Mouse (Mus musculus) monocyte, adult 5-6 weeks (primary cell): ENCODE results near the gene Gtf2a2. TPM values are rescaled to one million over a fixed set of nuclear protein-coding genes. Genes with fewer than 3 reads are reported as not detected.
"Not testable (repeated sequence)": the region's sequence is repeated elsewhere in the genome, so short reads cannot be mapped to it uniquely, and the experiment has no call there.

Source experiments
- ATAC-seq: fragments of 153-309, 156-312 bp; replicated peaks from 2 replicates; pipeline ENCODE4 v1.8.0; 2017; ENCODE audit warnings: mild to moderate bottlenecking; ENCODE audit not compliant: low TSS enrichment, insufficient number of reproducible peaks, severe bottlenecking, poor library complexity, low FRiP score
- total RNA-seq: library from RNA; stranded (forward); fragments of 200-1000, 200-491, 200-594 nt; gene quantifications from 3 replicates; pipeline ENCODE4 v1.2.3, GENCODE M21; 2017

Gtf2a2 gene
- total RNA-seq, 1 experiment from 2014 or later = 156 TPM

DNA sequence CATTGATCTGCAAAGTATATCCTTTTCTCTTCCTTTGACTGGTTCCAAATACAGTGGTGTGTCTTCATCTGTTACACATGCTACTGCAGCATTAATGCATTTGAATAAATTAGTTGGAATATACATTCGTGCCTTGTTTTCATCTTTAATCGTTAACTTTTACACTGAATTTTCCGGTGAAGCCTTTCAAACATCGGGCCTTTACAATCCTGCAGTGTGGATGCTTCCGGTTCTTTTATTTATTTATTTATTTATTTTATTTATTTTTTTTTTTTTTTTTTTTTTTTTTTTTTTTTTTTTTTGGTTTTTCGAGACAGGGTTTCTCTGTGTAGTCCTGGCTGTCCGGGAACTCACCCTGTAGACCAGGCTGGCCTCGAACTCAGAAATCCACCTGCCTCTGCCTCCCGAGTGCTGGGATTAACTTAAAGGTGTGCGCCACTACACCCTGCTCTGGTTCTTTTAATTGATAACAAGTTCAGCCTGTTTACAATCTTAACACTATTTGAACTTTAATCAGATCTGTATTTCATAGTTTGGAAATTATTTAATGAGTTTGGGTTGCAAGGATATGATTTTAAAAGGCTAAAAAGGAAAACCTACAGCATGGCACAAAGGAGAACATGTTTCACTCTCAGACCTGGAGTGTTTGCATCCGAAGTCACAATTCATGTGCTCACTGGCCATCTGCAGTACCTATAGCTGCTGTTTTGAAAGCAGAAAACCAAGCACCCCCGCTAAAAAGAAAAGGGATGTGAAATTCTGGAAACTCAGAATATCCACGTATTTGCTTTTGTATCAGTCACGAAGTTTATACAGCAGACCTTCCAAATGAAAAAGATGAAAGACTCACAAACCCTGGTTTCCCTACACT is 578 bp upstream of the Gtf2a2 start:
- no peak for ATAC-seq

GRCm38 (mm10) chr9:70015632-70016031 is 3.3 kb downstream of the Gtf2a2 start:
- no peak for ATAC-seq

- ATAC-seq = no peak
These were observed 6.5 kb downstream of the Gtf2a2 start for GRCm38 (mm10) chr9:70018879-70019278.

GRCm38 (mm10) chr9:70021610-70022009 is 9.3 kb downstream of the Gtf2a2 start:
- ATAC-seq = no peak

DNA sequence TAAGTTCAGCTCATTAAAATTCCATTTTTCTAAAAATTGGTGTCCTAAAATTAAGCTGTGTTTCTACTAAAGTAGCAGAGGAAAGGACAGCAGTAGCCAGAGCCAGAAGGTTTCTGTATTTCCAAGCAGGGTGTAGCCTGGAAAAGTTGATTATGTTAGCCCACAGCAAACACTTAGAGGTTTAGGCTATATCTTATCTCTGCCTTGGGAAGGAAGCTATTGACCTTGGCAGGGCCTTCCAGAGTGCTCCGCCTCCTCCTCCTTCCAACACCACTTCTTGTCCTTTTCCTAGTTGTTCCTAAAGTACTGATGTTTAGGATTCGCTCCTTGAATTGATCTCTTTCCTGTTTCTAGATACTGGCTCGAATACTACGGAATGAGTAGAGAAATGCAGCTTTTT is 9.7 kb downstream of the Gtf2a2 start:
- no peak for ATAC-seq

DNA sequence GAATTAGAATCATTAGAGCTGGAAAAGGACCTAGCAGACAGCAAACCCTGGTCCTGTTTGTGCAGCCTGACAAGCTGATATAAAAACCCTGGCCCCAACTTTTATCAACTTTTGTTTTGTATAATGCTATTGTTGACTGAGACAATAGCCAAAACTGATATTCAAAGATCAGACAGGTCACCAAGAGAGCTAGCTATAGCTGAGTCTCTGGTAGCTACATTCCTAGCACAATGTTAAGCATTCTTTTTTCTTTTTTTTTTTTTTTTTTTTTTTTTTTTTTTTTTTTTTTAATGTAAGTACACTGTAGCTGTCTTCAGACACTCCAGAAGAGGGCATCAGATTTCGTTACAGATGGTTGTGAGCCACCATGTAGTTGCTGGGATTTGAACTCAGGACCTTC is 11.3 kb downstream of the Gtf2a2 start:
- not testable (repeated sequence) for ATAC-seq

- no peak for ATAC-seq
These were observed 12.3 kb downstream of the Gtf2a2 start for GRCm38 (mm10) chr9:70024648-70025047.

DNA sequence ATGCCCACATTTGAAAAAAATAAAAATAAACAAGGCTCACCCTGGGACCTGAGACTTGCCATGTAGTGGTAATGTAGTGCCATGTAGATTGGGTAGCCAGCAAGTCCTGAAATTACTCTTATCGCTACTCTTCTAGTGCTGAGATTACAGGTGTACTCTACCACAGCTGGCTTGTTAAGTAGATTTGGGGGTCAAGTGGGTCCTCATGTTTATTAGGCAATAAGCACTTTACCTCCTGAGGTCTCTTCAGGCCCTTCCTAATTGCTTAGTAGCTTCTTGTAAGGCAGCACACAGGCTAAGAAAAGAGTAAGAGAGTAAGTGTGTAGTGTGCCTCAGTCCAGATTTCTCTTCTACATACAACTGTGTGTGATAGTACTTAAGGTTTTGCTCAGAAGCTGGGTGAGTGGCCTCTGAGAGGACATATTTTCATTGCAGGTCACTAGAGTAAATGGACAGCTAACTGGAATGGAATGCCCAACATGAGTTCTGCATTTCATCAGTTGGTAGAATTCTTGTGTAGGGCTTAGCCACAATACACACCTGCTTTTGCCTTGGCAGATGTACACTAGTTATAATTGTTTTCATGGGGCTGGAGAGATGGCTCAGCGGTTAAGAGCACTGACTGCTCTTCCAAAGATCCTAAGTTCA is 13.1 kb downstream of the Gtf2a2 start:
- ATAC-seq = no peak

DNA sequence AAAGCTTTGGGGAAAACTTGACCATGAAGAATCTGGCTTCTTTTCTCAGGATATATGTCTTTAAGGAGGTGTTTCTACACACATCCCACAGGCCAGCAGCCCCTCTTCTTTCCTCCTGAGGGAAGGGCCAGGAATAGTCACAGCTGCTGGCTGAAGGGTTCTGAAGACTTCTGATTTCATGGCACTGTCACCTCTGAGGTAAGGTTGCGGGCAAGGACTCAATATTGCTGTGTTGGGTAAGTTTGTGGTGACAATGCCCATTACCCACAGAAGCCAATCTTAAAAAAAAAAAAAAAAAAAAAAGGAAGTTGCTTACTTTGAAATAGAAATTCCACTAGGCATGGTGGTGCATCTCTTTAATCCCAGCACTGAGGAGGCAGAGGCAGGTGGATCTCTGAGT is 19.8 kb downstream of the Gtf2a2 start:
- ATAC-seq = no peak

DNA sequence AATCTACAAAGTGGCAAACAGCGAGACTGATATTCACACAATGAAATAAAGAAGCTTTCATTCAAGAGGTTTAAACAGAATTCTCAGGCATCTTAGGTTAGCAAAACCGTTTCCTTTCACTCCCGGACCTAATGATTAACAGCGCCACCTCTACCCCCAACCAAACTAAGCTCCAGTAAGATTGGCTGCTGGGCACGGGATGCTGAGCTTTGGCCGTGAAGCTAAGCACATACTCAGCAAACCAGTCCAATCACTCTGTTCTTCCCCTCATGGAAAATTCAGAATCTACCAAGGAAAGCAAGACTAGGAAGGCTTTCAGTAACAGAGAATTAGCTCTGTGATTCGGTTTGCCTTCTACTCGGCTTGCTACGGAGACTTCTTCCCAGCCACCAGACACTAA is 20.7 kb downstream of the Gtf2a2 start:
- ATAC-seq = no peak

DNA sequence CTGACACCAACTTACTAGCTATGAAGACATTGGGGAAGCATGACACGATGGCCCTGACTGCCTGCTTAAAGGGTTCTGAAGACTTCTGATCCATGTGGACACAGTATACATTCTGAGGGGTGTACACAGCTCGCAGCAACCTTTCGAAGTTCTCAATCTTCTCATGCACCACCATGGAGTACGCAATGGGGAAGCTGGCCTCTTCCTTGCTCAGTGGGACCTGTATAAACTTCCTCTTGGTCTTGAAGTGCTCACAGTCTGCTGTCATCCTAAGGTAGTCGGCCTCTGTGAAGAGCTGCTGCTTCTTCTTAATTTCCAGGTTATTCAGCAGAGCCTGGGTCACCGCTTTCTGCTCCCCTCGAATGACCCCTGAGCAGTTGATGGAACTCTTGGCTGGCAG is 22.4 kb downstream of the Gtf2a2 start:
- ATAC-seq = no peak

GRCm38 (mm10) chr9:70036646-70037045 is 24.3 kb downstream of the Gtf2a2 start:
- no peak for ATAC-seq

- no peak for ATAC-seq
These were observed 25.6 kb downstream of the Gtf2a2 start, which contains the start of gene Gcnt3 for GRCm38 (mm10) chr9:70037988-70038387. Gcnt3 (minus strand) TSS chr9:70038088.

- no peak for ATAC-seq
These were observed 27.4 kb downstream of the Gtf2a2 start for GRCm38 (mm10) chr9:70039597-70040385.

DNA sequence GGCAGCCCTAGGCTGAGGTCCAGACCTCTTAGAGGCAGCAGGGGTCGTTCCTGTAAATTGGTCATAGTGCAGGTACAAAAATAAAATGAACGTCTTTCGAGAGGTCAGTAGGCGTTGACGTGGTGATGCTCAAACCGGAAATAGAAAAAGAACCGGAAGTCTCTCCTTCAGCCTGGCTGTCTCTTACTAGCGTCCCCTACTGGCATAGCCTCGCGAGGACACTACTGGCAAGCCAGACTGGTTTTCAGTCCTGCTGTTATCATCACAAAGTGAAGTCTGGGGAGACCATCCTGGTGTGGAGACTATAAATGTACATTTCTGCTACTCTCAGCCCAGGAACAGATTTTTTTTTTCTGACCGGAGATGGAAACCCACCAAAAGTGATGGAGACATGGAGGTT is 28.2 kb downstream of the Gtf2a2 start:
- no peak for ATAC-seq

DNA sequence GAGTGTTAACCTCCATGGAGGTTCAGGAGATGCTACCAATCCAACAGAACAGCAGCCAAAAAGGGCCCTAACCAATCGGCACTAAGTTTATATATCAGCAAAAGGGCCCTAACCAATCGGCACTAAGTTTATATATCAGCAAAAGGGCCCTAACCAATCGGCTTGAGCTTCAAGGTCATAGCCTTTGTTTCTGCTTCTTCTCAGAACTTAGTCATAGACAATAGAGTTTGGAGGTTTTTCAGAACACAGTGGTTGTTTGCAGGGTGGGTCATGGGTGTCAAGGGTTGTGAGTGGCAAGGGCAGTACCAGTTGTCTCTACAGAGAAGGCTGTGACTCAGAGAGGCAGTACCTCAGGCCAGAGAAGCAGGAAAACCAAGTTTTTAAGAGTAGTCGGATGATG is 29.8 kb downstream of the Gtf2a2 start:
- ATAC-seq = no peak

DNA sequence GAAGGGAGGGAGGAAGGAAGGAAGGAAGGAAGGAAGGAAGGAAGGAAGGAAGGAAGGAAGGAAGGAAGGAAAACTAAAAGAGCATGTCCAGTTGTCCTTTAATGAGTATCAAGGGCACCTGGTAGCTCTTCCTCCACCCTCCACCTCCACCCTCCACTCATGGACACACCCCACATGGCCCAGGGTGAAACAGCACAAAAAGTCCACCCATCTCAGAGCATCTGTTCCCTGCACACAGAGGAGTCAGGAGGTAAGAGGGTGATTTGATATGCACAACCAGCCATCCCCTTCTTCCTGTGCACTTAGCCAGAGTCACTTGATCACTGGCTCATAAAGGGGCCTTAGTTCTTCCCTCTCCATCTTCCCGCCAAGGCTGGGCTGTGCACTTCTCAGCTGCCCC is 30.6 kb downstream of the Gtf2a2 start:
- no peak for ATAC-seq

DNA sequence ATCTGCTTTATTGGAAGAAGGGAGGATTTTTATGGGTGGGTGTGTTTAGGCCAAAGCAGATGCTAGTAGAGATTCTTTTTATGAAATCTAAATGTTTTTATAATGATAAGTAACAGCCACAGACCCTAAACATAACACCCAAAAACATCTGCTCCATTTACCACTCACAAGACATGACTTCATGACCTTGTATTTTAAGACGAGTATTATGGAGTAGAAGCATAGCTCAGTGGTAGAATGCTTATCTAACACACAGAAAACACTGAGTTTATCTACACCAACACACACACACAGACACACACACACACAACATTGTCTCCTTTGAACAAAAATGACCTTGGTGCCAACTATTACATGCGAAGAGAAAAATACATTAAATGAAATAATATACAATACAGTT is 32.5 kb downstream of the Gtf2a2 start:
- ATAC-seq = no peak

DNA sequence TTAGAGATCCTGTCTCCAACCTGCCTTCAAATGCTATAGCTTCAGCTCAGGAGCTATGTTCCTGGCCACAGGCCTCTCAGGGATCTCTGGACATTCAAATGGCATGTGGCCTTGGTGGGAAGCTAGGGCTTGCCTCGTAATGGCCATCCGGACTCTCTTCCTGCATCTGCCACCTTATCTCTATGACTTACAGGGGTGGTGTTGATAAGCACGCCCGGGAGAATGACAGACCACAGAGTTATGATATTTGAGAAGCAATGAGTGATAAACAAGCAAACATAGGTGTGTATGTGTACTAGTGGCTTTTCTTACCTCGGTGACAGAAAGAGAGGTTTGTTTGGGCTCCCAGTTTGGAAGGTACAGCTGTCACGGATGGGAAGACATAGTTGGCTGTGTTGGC is 33.9 kb downstream of the Gtf2a2 start:
- ATAC-seq = no peak
